Mouse (Mus musculus): ENCODE data around the gene Kdm8.

The Kdm8 gene

DNA sequence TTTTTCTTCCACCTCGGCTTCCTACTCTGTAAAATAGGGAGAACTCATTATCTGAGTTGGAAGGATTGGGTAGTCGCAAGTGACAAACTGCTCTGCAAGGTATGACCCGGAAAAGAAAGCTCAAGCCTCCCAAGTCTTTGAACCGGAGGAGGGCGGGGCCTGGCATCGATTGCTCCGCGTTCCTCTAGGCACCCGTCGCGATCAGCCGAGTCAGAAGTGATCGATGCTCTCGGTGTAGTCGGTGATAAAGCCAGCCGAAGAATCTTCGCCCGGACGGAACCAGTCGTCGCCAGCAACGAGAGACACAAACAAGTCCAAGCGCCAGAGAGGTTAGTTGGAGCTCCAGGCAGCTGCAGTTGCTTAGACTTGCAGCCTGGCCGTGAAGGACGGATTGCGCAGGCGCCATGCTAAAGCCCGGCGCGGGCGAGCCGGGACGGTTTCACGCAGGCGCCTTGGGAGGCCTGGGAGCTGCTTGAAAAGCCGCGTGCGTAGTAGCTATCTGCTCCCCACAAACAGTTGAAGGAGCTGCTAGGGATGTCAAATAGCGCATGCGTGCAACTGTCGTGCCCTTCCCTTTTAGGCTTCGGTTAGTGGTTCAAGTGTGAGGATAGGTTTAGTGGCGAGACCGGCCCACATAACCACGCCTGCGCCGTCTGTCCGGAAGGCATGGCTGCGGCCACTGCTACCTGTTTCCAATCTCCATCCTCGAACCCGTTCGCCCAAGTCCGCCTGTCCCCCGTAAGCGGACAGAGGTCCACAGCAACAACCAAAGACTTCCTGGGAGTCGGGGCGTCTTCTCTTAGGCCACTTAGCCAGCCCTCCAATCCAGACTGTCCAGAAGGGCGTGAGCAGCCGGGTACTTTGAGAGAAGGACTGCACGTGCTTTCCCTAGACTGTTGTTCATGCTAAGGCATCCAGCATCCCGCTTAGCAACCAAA is at the start of gene Kdm8:
TSS of gene Kdm8 (plus strand) at position 213 of the 938 bp plus-strand sequence.
- DNase-seq (ENCODE audit: low read depth, low spot score) = peak; percentile 98

DNA sequence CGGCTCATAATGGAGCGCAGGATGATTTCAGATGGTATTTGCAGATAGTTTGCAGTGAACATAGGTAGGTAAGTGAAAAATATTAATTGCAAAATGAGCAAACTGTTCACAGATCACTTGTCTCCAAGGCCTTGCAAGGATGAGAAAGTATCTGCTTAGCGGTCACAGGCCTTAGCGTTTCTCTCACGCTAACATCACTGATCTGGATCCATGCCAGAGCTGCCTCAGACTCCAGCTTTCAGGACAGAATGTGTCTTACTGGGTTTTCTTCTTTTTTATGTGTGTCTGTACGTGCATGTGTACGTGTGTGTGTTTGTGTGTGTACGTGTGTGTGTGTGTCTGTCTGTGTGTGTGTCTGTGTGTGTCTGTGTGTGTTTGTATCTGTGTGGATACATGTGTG is 46.4 kb upstream of the Kdm8 start:
- no peak for DNase-seq (ENCODE audit: low read depth, low spot score)

DNA sequence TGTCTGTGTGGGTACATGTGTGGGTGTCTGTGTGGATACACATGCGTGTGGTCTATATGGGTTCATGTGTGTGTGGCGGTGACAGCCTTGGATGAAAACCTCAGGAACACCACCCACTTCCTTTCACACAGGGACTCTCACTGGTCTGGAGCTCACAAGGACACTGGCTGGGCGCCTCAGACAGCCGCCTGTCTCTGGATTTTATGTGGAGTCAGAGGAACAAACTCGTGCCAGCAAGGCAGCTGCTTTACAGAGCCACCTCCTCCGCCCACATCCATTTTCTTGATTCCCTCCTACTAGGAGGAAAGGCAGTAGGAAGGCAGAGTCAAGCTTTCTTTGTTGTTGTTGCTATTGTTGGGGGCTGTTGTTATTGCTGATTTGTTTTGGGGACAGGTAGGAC is 45.8 kb upstream of the Kdm8 start:
- DNase-seq (ENCODE audit: low read depth, low spot score) = no peak

DNA sequence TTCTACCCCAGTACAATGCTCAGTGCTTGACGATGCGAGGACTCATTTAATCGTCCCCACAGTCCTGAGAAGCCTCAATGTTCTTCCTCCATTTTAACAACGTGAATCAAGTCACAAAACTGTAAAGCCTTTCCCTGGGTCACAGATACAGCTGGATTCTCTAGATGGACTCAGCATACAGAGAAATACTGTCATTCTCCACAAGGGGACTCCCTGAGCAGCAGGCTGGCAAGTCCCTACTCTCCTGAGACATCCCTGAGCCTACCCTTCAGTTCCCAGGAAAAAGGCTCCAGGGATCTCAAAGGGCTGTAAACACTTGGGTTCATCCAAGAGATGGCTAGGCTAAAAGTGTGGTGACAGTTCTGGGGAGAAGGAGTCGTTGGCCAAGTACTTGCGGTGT is 37.3 kb upstream of the Kdm8 start:
- DNase-seq (ENCODE audit: low read depth, low spot score) = no peak

DNA sequence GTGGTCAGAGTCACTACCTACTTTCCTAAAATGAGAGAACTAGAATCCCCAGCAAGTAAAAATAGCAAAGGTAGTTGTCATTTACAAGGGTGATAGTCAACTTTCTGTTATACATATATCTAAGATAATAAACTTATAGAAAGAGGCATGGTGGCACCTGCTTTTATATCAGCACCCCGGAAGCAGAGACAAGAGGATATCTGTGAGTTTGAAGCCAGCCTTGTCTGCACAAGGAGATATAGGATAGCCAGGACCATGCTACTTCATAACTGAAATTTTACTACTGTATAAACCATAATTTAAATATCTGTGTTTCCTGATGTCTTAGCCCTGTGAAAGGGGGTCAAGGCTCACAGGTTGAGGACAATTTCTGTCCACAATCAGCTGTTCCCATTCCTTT is 29.4 kb upstream of the Kdm8 start:
- no peak for DNase-seq (ENCODE audit: low read depth, low spot score)

DNA sequence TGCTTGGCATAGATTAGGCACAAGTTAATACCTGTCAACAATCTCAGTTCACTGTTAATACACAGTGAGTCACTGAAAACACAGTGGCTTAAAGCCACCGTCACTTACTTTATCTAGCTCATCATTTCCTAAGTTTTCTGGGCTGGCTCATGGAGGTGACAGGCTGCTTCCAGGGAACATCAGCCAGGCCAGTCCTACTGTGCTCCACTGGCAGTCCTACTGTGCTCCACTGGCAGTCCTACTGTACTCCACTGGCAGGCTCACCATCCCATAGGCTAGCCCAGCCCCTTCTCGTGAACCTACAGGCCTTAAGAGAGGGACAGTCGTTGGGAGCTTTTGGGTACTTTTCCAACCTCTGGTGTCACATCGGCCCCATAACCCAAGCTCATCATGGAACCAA is 28.7 kb upstream of the Kdm8 start:
- DNase-seq (ENCODE audit: low read depth, low spot score) = no peak

DNA sequence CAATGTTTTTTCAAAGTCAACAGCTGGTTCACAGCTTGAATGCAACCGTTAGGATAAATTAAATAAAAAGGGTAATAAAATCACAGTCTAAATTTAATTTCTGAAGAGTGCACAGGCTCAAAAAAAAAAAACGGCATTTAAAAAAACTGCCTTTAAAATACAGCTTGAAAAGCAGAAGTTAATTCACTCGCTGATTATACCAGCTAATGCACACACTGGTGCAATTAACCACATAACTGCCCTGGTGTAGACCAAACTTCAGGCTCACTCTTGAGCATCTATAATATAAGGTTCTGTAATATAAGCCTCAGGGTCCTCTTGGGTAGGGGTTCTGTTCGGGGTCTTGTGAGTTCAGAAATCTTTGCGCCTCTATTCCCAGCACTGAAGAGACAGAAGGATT is 27.7 kb upstream of the Kdm8 start:
- DNase-seq (ENCODE audit: low read depth, low spot score) = no peak

DNA sequence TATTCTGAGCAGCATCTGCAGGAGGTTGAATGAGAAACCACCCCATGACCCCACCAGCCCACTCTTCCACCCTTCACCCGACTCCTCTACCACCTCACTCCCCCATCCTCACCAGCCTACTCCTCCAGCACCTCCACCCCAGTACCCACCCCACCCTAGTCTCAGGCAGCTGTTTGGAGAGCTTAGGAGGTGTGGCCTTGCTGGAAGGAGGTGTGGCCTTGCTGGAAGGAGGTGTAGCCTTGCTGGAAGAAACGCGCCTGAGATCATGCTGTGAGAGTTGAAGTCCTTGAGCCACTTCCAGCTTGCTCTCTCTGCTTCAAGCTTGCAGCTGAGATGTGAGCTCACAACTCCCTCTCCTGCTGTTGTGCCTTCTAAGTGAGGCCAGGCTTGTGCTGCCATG is 26.1 kb upstream of the Kdm8 start:
- no peak for DNase-seq (ENCODE audit: low read depth, low spot score)

DNA sequence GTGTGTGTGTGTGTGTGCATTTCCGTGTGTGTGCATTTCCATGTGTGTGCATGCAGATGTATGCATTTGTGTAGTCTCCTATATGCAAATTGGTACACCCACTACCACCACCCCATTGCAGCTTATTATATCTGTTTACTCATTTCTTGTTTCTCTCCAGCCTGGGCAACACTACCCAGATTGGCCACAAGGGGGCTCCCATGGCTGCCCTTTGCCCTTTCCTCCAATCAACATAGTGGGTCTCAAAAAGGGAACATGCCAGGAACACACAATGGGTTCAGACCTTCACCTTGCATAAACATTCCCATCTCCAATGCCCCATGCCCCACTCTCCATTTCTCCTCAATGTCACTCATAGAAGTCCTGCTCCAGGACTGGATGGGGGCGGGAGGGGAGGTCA is 24.3 kb upstream of the Kdm8 start:
- peak; percentile 54 for DNase-seq (ENCODE audit: low read depth, low spot score)

DNA sequence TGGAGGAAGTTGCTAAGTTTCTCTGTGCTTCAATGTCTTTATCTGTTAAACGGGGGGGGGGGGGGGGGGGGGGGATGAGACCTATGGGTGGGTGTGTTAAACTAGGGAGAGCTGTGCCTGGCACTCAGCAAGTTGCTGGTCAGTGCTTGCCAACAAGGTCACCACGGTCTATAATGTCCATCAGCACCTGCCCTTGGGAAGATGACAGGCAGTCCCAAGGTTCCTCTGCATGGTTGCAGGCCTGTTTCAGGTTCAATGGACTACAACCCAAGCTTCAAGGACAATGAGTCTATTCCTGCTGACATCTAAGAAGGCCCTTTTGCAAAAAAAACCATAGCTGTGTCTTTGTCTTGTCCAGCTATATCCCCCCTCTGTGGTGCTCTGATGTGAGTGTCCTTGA is 22.6 kb upstream of the Kdm8 start:
- no peak for DNase-seq (ENCODE audit: low read depth, low spot score)

DNA sequence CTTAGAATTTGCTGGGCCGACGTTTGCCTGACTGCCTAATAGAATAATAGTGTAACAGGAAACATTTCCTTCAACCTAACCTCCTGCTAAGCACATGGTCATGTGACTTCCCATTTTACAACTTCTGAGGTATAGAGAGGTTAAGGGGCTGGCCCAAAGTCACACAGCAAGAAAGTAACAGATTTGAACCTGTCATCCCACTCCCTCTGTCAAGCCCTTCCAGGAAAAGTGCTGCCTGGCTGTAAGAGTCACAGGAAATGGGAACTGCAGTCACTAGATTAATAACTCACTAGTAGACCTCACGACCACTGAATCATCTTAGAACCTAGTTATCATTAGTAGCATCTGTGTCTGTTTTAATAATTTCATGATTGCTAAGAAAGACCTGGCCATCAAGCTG is 21.4 kb upstream of the Kdm8 start:
- DNase-seq (ENCODE audit: low read depth, low spot score) = no peak

DNA sequence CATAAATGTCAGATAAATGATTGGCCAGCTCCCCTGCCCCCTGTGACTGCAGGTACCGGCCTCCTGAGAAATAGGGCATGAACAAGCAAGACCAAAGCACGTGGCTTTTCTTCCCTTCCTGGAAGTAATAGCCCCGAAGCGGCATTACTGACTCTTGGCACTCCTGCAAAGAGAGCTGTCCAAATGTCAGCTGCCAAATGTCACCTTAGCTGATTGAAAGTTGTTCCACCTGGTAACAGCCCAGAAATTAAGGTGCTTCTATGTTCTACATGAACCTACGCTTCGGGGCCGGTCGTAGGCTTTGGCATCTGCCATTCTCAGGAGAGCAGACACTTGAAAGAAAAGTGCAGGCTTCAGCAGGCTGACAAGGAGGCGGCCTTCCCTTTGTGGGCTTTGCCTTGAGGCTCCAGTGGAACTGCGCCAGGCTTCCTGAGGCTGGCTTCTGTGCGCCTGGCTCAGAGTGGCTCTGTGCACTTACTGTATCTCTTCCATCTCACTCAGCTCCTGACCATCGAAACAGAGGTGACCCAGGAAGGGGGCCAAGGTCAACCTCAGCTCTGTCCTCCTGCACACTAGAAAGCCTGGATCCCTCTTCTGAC is 16.9 kb upstream of the Kdm8 start:
- no peak for DNase-seq (ENCODE audit: low read depth, low spot score)

DNA sequence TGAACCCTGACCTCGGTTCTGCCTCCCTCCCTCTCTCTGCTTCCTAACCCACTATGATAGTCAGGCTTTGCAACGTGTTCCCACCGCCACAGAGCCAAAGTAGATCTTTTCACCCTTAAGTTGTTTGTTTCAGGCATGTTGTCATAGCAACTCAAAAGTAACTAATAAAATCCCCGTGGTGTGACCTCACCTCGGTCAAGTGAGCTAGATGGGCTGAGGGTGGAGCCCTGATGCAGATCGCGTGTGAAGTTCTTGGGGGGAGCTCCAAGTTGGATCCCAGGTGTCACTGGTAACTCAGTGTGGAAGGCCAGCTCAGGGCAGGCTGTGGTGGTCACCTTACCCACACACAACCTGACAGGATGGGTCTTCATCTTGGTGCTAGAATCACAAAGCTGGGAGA is 16.1 kb upstream of the Kdm8 start:
- peak; percentile 42 for DNase-seq (ENCODE audit: low read depth, low spot score)

DNA sequence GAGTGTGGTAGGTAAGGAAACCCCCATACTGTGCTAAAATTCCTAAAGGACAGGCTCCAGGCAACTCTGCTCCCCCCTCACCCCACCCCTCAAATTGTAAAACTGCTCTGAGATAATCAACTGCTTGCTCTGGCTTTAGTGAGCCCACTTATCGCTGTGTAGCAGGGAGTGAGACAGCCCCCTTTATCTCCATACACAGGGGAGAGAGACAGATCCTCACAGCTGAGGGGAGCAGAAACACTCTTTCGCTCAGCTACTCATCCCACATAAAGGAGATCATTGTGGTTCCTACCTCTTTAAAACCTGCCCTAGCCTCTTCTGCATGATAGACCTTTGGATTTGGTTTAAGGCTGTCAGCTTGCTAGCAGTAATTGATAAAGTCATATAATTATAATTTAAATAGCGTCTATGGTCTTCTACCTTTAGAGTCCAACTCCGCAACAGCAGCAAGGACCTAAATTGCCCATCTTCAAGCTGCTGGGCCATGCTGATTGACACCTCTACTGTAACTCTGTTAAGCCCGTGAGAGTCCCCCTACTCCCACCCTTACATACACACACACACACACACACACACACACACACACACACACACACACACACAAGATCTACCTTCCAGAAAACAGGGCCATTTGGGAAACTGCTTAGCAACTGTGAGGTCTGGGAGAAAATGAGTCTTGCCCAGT is 15.5 kb upstream of the Kdm8 start:
- DNase-seq (ENCODE audit: low read depth, low spot score) = peak; percentile 63

DNA sequence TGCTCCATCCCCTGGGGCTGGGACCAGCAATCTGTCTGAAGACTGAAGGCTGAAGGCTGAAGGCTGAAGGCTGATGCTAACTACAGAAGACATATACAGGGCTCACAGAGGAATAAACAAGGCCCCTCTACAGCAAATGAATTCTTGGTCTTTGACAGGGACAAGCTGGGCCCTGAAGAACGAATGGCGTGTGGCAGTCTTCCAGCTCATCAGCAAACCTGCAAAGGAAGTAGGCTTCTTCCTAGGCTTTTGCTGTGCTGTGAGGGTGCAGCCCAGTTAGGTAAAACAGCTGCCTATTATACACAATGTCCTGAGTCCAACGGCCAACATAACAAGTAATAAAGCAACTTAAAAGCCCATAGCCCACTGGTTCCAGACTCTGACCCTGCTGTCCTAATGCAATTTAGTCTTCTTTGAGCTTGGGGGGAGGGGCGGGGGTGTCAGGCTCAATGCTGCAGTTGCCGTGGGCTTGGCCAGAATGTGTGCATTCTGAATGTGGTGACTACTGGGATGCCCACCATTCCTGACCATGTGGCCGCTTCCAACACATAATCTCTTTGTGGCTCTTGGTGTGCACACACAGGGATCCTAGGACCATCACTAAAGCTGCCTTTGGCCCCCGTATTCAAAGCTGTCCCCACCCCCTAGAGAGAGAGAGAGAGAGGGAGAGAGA is 14.2 kb upstream of the Kdm8 start:
- DNase-seq (ENCODE audit: low read depth, low spot score) = no peak

DNA sequence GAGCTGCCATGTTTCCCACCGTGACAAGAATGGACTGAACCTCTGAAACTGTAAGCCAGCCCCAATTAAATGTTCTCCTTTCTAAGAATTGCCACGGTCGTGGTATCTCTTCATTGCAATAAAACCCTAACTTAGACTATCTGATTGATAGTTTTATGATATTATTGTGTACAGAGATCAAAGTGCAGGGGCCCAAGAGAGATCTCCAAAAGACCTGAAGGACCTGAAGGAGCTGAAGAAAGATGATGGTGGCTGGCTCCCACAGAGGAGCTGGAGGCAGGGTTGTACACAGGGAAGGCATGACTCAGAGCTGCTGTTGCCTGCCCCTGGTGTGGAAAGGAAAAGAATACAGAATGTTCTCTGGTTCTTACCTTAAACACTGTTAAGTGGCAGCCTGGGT is 10.6 kb upstream of the Kdm8 start:
- no peak for DNase-seq (ENCODE audit: low read depth, low spot score)

DNA sequence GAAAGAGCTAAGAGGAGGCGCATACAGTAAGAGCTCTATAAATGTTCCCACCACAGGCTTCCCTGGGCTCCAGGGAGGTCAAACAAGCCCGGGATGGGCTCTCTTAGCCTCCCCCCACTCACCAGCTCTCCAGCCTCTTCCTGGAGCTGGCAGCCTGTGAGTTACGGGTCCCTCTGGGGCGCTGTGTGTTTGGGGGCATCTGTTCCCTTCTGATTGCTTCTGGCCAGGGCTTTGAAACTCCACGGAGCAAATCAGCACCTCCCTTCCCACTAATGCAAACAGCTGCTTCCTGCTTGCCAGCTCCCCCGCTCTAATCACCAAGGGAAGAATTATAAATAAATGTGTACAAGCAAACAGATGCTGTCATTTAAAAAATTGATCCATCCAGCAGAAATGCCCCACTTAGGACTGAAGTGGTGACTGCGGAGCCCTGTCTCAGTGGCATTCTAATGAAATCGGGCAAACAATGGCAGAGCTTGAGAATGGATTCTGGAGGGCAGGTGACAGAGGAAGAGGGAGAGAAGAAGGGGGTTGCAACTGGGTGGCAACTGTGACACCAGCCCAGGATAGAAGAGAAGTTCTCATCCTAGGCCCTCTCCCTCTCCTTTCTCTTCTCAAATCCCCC is 9.7 kb upstream of the Kdm8 start:
- DNase-seq (ENCODE audit: low read depth, low spot score) = no peak

DNA sequence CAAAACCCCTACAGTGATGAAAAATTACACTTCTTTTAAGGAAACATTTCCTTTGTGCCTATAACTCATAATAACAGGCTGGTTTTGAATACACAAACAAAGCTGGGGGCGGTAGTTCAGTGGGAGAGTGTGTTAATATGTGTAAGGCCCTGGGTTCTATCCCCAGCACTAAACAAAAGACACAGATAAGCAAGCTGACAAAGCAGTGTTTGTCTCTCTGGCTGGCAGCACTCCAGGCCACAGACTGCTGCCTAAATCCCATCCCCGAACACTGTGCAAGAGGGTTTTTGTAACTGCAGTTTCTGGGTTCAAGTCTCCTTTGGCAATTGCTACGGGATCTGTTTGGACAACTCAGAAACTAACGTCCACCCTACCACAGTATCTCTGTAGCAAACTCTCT is 2.2 kb upstream of the Kdm8 start:
- no peak for DNase-seq (ENCODE audit: low read depth, low spot score)

DNA sequence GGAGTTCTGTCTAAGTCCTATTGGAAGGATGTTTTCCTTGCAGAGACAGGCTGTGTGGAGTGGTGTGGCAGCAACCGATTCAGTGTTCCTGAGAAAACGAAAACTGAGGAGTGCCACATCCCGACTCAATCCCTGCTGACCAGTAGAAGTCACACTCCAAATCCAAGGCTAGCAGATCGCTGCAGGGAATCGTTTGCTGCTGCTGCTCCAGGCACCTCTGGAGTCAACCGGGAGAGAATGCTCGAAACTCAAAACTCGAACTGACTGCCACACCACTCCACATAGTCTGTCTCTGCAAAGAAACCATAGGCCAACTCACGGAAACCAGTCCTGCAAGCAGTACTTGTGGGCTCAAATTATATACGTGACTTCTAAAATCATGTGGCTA is 406 bp upstream of the Kdm8 start:
- no peak for DNase-seq (ENCODE audit: low read depth, low spot score)

DNA sequence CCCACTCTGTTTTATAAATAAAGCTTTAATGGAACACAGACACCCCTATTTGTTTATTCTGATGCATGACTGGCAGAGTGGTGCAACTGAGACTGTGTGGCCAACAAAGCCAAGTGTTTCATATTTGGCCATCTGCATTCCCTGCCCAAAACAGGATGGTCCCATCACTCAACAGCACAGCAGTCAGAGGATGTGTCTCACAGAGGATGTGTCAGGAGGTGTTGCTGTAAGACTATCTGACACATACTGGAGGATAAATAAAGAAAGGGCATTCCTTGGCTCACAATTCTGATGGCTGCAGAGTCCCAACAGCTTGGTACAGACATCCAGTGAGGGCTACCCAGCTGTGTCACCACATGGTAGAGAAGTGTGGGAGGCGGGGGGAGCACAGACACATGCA is 6.2 kb downstream of the Kdm8 start:
- DNase-seq (ENCODE audit: low read depth, low spot score) = no peak

DNA sequence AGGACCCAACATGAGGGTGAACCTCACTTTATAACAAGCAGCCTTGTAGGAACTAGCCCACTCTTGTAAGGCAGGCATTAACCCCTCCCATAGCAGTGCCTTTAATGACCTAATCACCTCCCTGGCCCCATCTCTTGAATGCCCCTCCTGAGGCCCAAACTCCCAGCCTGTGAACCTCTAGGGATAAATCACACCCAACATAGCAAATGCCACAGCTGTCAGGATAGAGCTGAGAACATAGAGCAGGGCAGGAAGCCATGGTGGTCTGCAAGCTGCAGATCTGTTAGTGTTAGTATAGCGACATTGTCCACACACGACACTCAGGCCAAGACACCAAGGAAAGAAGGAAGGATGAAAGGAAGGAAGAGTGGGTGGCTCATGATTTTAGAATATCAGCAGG is 6.6 kb downstream of the Kdm8 start:
- DNase-seq (ENCODE audit: low read depth, low spot score) = no peak

DNA sequence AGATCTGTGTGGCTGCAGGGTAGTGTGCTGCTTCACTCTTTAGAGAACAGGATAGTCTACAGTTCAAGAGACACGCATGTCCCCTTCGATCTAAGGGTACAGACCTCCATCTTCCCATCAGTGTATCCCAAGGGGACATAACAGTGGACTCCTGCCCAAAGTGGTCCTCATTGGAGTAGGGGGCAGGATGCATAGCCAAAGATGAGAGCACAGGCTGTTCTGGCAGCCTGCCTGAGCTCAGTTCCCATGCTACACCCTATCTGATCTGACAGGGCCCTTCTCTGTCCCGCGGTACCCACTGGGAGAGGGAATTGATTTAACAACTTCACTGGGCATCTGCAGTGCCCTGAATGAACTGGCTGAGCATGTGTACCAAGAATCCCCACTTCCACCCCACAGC is 9.2 kb downstream of the Kdm8 start:
- no peak for DNase-seq (ENCODE audit: low read depth, low spot score)
